In genomic region chr19:6531832-6532471, GRCm38 (mm10) we compare ENCODE assay signal across 9 mouse cellular contexts. TPM values are rescaled to one million over a fixed set of nuclear protein-coding genes. Genes with fewer than 3 reads are reported as not detected.
DNase-seq lines count a peak whose midpoint lies in the region; ATAC-seq lines count a peak whose summit lies in the region.
"Had no signal": no experiment of that assay in that cellular context is flagged by ENCODE, and none has a peak within 500 bp of the region (broad histone marks: within the 10 kb centered on the region; RNA-seq: fewer than 3 reads in every experiment).

No protein-coding gene starts in this region.

- no peaks in the 10 kb centered on the region for H3K9me3 ChIP-seq in embryonic facial prominence, embryonic 15.5 days (replicated peaks)
- no peaks in the 10 kb centered on the region for H3K9me3 ChIP-seq in hindbrain, embryonic 14.5 days (ENCODE audit: control insufficient read depth, low read length)
- no peaks in the 10 kb centered on the region for H3K9me3 ChIP-seq in liver, embryonic 15.5 days (replicated peaks)

- H3K27me3 ChIP-seq in embryonic facial prominence, embryonic 15.5 days: peaks cover 54% of the 10 kb centered on the region
- H3K27me3 ChIP-seq in hindbrain, embryonic 14.5 days (ENCODE audit: control insufficient read depth, insufficient read depth, low read length): no peaks in the 10 kb centered on the region
- H3K27me3 ChIP-seq in liver, embryonic 15.5 days: peaks cover 76% of the 10 kb centered on the region

- no peaks in the 10 kb centered on the region for H3K36me3 ChIP-seq in embryonic facial prominence, embryonic 15.5 days
- H3K36me3 ChIP-seq in hindbrain, embryonic 14.5 days (replicated peaks; ENCODE audit: control insufficient read depth, insufficient read depth): peaks cover 9% of the 10 kb centered on the region
- no peaks in the 10 kb centered on the region for H3K36me3 ChIP-seq in liver, embryonic 15.5 days (replicated peaks)

- peak overlapping the region; percentile 43 for H3K4me3 ChIP-seq in embryonic facial prominence, embryonic 15.5 days (replicated peaks)
- H3K4me3 ChIP-seq in hindbrain, embryonic 14.5 days (replicated peaks; ENCODE audit: low read length): peak overlapping the region; percentile 30
- peak overlapping the region; percentile 31 for H3K4me3 ChIP-seq in liver, embryonic 15.5 days (replicated peaks)

- peak; percentile 11 for DNase-seq in ovary, postnatal 10 days (ENCODE audit: low spot score)
- DNase-seq in ovary, adult 18-20 months (ENCODE audit: low spot score): no peak
- peak; percentile 46 for DNase-seq in hindbrain, embryonic 14.5 days (ENCODE audit: low spot score)
- peak; percentile 45 for DNase-seq in retina, embryonic 14.5 days (ENCODE audit: low spot score)
- no peak for DNase-seq in cerebellum, adult 8-10 months
- no peak for DNase-seq in right cerebral cortex, postnatal 25 days

- 1% methylated on average over 36 of the region's 36 CpGs for WGBS in embryonic facial prominence, embryonic 15.5 days
- WGBS in hindbrain, embryonic 14.5 days: 2% methylated on average over 34 of the region's 36 CpGs
- WGBS in liver, embryonic 15.5 days (ENCODE audit: insufficient replicate concordance): 2% methylated on average over 36 of the region's 36 CpGs

- no peak overlapping the region for H3K27ac ChIP-seq in embryonic facial prominence, embryonic 15.5 days (replicated peaks)
- peak overlapping the region; percentile 73 for H3K27ac ChIP-seq in hindbrain, embryonic 14.5 days
- H3K27ac ChIP-seq in liver, embryonic 15.5 days (replicated peaks): no peak overlapping the region

- no peak for ATAC-seq in embryonic facial prominence, embryonic 15.5 days (ENCODE audit: insufficient number of reproducible peaks, low FRiP score, low TSS enrichment, low read depth)
- ATAC-seq in hindbrain, embryonic 14.5 days (ENCODE audit: low FRiP score): no peak
- no peak for ATAC-seq in liver, embryonic 15.5 days (ENCODE audit: insufficient read depth)
- ATAC-seq: Patski had no signal

- H3K9ac ChIP-seq in embryonic facial prominence, embryonic 15.5 days: peak overlapping the region; percentile 16; the same call in 1 of the 2 replicates
- peak overlapping the region; percentile 66 for H3K9ac ChIP-seq in hindbrain, embryonic 14.5 days
- H3K9ac ChIP-seq in liver, embryonic 15.5 days: no peak overlapping the region

- H3K4me1 ChIP-seq in embryonic facial prominence, embryonic 15.5 days: peaks cover 21% of the 10 kb centered on the region
- peaks cover 50% of the 10 kb centered on the region for H3K4me1 ChIP-seq in hindbrain, embryonic 14.5 days (replicated peaks; ENCODE audit: control insufficient read depth, insufficient read depth, low read length)
- H3K4me1 ChIP-seq in liver, embryonic 15.5 days (replicated peaks): peaks cover 10% of the 10 kb centered on the region

- H3K4me2 ChIP-seq in embryonic facial prominence, embryonic 15.5 days (replicated peaks): peak overlapping the region; percentile 88
- peak overlapping the region; percentile 54 for H3K4me2 ChIP-seq in hindbrain, embryonic 14.5 days (replicated peaks)
- peak overlapping the region; percentile 55 for H3K4me2 ChIP-seq in liver, embryonic 15.5 days

RNA-seq across cellular contexts. Expression of gene Slc22a12, which starts 10.9 kb away (rescaled TPM):
- polyA plus RNA-seq in embryonic facial prominence, embryonic 15.5 days (2015; fragmentation: Nextera tagmentation; extraction: Ambion mirVana): not detected in 2 replicates
- polyA plus RNA-seq in hindbrain, embryonic 14.5 days (2014; fragmentation: Nextera tagmentation; extraction: Ambion mirVana): not detected in 2 replicates
- not detected in 2 replicates for polyA plus RNA-seq in liver, embryonic 15.5 days (2015; fragmentation: Nextera tagmentation; extraction: Ambion mirVana)
- polyA plus RNA-seq: Patski had no signal

Comparison
In these comparisons a context has a peak if more than half of its experiments do, and no peak if none do; other contexts are left out.
1. DNase-seq: peak in ovary, postnatal 10 days (single experiment), hindbrain, embryonic 14.5 days (single experiment) and retina, embryonic 14.5 days (single experiment); none in ovary, adult 18-20 months (single experiment), cerebellum, adult 8-10 months (single experiment) and right cerebral cortex, postnatal 25 days (single experiment).
2. Peak in every context shown above with its lines, with median percentiles within 50 percentile points of each other: H3K4me2 ChIP-seq and H3K4me3 ChIP-seq.